27 mouse cellular contexts compared by ENCODE assay signal in genomic region chr5:48199380-48199779, GRCm38 (mm10).
"Had no signal": no experiment of that assay in that cellular context is flagged by ENCODE, and none has a peak within 500 bp of the region (broad histone marks: within the 10 kb centered on the region; RNA-seq: fewer than 3 reads in every experiment).

No protein-coding gene starts in this region.

- H3K4me3 ChIP-seq: embryonic facial prominence, embryonic 10.5 days; embryonic facial prominence, embryonic 12.5 days; embryonic facial prominence, embryonic 13.5 days; embryonic facial prominence, embryonic 15.5 days; erythroblast, embryonic 14.5 days; forebrain, embryonic 10.5 days; forebrain, embryonic 12.5 days; forebrain, embryonic 13.5 days; forebrain, embryonic 15.5 days; gastrocnemius, adult 2 months; heart, adult 2 months; heart, embryonic 10.5 days had no signal

- H3K36me3 ChIP-seq: forebrain, embryonic 15.5 days had no signal

- H3K4me1 ChIP-seq: embryonic facial prominence, embryonic 10.5 days; embryonic facial prominence, embryonic 12.5 days; embryonic facial prominence, embryonic 13.5 days; embryonic facial prominence, embryonic 15.5 days; forebrain, embryonic 10.5 days; forebrain, embryonic 12.5 days; forebrain, embryonic 13.5 days; forebrain, embryonic 15.5 days; heart, embryonic 10.5 days had no signal

- DNase-seq: cerebellum, adult 9-10 months; cerebellum, adult 9-11 months; cerebellum, postnatal 10 days; cerebellum, postnatal 14 days; cerebellum, postnatal 25 days; cerebellum, postnatal 36 days; embryo, embryonic 11 days; forebrain, postnatal 0 days; gastrocnemius, adult 2 months; gastrocnemius, postnatal 10 days; gastrocnemius, postnatal 14 days; gastrocnemius, postnatal 25 days; gastrocnemius, postnatal 36 days; heart, adult 11 months; heart, adult 18-20 months; heart, adult 2 months had no signal

- H3K27ac ChIP-seq: embryonic facial prominence, embryonic 10.5 days; embryonic facial prominence, embryonic 12.5 days; embryonic facial prominence, embryonic 13.5 days; embryonic facial prominence, embryonic 15.5 days; forebrain, embryonic 10.5 days; forebrain, embryonic 12.5 days; forebrain, embryonic 13.5 days; forebrain, embryonic 15.5 days; gastrocnemius, adult 2 months; heart, adult 2 months; heart, embryonic 10.5 days had no signal

- H3K27me3 ChIP-seq: embryonic facial prominence, embryonic 12.5 days; embryonic facial prominence, embryonic 13.5 days; embryonic facial prominence, embryonic 15.5 days; forebrain, embryonic 12.5 days; forebrain, embryonic 13.5 days; forebrain, embryonic 15.5 days had no signal

- H3K9ac ChIP-seq: embryonic facial prominence, embryonic 12.5 days; embryonic facial prominence, embryonic 13.5 days; embryonic facial prominence, embryonic 15.5 days; forebrain, embryonic 12.5 days; forebrain, embryonic 13.5 days; forebrain, embryonic 15.5 days; forebrain, postnatal 0 days had no signal

- H3K4me2 ChIP-seq: embryonic facial prominence, embryonic 12.5 days; embryonic facial prominence, embryonic 13.5 days; embryonic facial prominence, embryonic 15.5 days; forebrain, embryonic 12.5 days; forebrain, embryonic 13.5 days; forebrain, embryonic 15.5 days; heart, embryonic 11.5 days had no signal

- H3K9me3 ChIP-seq: embryonic facial prominence, embryonic 10.5 days; embryonic facial prominence, embryonic 12.5 days; embryonic facial prominence, embryonic 13.5 days; embryonic facial prominence, embryonic 15.5 days; forebrain, embryonic 10.5 days; forebrain, embryonic 12.5 days; forebrain, embryonic 13.5 days; forebrain, embryonic 15.5 days; heart, embryonic 10.5 days had no signal
